Mouse (Mus musculus) spleen, adult 2 months (tissue): ENCODE data around the gene Lrrc29. TPM values are rescaled to one million over a fixed set of nuclear protein-coding genes. Genes with fewer than 3 reads are reported as not detected.
A peak's percentile ranks its signal among the peaks of the same experiment; 100 is the strongest.
"Not testable (repeated sequence)": the region's sequence is repeated elsewhere in the genome, so short reads cannot be mapped to it uniquely, and the experiment has no call there.

Experiments used
- DNase-seq, 2 experiments: peaks; one replicate each; pipeline versions ENCODE4 v3.0.0 to v3.0.0-alpha.2; 2012 to 2021; ENCODE audit warnings: low spot score in 2 of 2, low read depth in 1 of 2
- H3K27ac ChIP-seq: fragments of 200-500 bp; 2 replicates; pipeline ENCODE4 v1.5.1; 2012; ENCODE audit warnings: low read length, inconsistent platforms; ENCODE audit not compliant: insufficient read depth
- H3K27me3 ChIP-seq: fragments of 200-500 bp; 2 replicates; pipeline ENCODE4 v1.6.1; 2012; ENCODE audit warnings: mild to moderate bottlenecking, moderate library complexity, low read length, inconsistent platforms; ENCODE audit not compliant: control insufficient read depth, insufficient read depth
- H3K36me3 ChIP-seq: fragments of 200-500 bp; 2 replicates; pipeline ENCODE4 v1.6.1; 2012; ENCODE audit warnings: mild to moderate bottlenecking, low read length, inconsistent platforms; ENCODE audit not compliant: control insufficient read depth, insufficient read depth
- H3K4me1 ChIP-seq: fragments of 200-500 bp; 2 replicates; pipeline ENCODE4 v1.6.1; 2011; ENCODE audit warnings: inconsistent platforms; ENCODE audit not compliant: control insufficient read depth, insufficient read depth, insufficient read length
- H3K4me3 ChIP-seq: fragments of 200-500 bp; 2 replicates; pipeline ENCODE4 v1.5.1; 2011; ENCODE audit warnings: mild to moderate bottlenecking, inconsistent platforms; ENCODE audit not compliant: insufficient read depth, insufficient read length; ENCODE audit errors: extremely low read depth
- CTCF ChIP-seq: fragments of 200-500 bp; IDR thresholded peaks from 2 replicates; pipeline ENCODE4 v1.5.1; 2011; ENCODE audit warnings: mild to moderate bottlenecking, inconsistent platforms; ENCODE audit not compliant: insufficient read depth, insufficient read length, insufficient replicate concordance; ENCODE audit errors: extremely low read depth
- POLR2A ChIP-seq: fragments of 200-500 bp; IDR thresholded peaks from 2 replicates; pipeline ENCODE4 v1.6.1; 2011; ENCODE audit warnings: low read depth, low read length, inconsistent platforms
- WGBS: fragments of 180-500 bp; shearing (Covaris S2); methylation state at CpG from one replicate; pipeline ENCODE4 v1.1.7; 2018; 5-methylcytosine and 5-hydroxymethylcytosine counted together
- polyA plus RNA-seq: library from polyadenylated mRNA; depleted of rRNA; stranded (reverse); fragments of >200 nt; gene quantifications from 2 replicates; pipeline ENCODE4 v1.2.3, GENCODE M21; 2012

Lrrc29 gene
- polyA plus RNA-seq, 1 experiment = 9.2 TPM

- Histone ChIP-seq H3K27ac (no peak overlapping the region), H3K36me3 (no peaks in the 10 kb centered on the region), H3K4me1 (peaks cover 11% of the 10 kb centered on the region), H3K4me3 (no peak overlapping the region), H3K27me3 (no peaks in the 10 kb centered on the region)
- no peak for DNase-seq
- no peak for TF ChIP-seq CTCF
- no peak for TF ChIP-seq POLR2A
- WGBS = 94% methylated on average over 7 of the region's 7 CpGs
Observed at GRCm38 (mm10) chr8:105292471-105292870, 33.6 kb downstream of the Lrrc29 start.

GRCm38 (mm10) chr8:105291802-105292201, 34.3 kb downstream of the Lrrc29 start:
- H3K4me3 ChIP-seq, H3K36me3 ChIP-seq, H3K27me3 ChIP-seq, DNase-seq, H3K27ac ChIP-seq: not testable (repeated sequence)
- 0 out of 2 replicates have a peak, but pooled peaks have one; percentile 4 for TF ChIP-seq CTCF
- WGBS = 68% methylated on average over 3 of the region's 3 CpGs
- peaks cover 11% of the 10 kb centered on the region for H3K4me1 ChIP-seq

DNA sequence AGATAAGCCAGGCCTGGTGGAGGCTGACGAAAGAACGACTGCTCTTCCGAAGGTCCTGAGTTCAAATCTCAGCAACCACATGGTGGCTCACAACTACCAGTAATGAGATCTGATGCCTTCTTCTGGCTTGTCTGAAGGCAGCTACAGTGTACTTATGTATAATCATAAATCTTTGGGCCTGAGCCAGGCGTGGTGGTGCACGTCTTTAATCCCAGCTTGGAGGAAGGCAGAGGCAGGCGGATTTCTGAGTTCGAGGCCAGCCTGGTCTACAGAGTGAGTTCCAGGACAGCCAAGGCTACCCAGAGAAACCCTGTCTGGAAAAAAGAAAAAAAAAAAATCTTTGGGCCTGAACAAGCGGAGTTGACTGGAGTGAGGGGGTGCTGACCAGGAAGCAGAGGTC, 34.7 kb downstream of the Lrrc29 start:
- H3K36me3 ChIP-seq, DNase-seq, H3K27me3 ChIP-seq, H3K27ac ChIP-seq, H3K4me3 ChIP-seq: not testable (repeated sequence)
- WGBS = 85% methylated on average over 8 of the region's 8 CpGs
- peaks cover 11% of the 10 kb centered on the region for H3K4me1 ChIP-seq

GRCm38 (mm10) chr8:105290554-105291314, 35.3 kb downstream of the Lrrc29 start:
- no peak overlapping the region for H3K4me3 ChIP-seq
- no peak for TF ChIP-seq POLR2A
- TF ChIP-seq CTCF = peak; percentile 93; the same call in 1 of the 2 replicates
- H3K27ac ChIP-seq = no peak overlapping the region
- DNase-seq = peak; percentile 72 to 88
- 27% methylated on average over 31 of the region's 31 CpGs for WGBS
- peaks cover 11% of the 10 kb centered on the region for H3K4me1 ChIP-seq
- H3K27me3 ChIP-seq = no peaks in the 10 kb centered on the region
- no peaks in the 10 kb centered on the region for H3K36me3 ChIP-seq

DNA sequence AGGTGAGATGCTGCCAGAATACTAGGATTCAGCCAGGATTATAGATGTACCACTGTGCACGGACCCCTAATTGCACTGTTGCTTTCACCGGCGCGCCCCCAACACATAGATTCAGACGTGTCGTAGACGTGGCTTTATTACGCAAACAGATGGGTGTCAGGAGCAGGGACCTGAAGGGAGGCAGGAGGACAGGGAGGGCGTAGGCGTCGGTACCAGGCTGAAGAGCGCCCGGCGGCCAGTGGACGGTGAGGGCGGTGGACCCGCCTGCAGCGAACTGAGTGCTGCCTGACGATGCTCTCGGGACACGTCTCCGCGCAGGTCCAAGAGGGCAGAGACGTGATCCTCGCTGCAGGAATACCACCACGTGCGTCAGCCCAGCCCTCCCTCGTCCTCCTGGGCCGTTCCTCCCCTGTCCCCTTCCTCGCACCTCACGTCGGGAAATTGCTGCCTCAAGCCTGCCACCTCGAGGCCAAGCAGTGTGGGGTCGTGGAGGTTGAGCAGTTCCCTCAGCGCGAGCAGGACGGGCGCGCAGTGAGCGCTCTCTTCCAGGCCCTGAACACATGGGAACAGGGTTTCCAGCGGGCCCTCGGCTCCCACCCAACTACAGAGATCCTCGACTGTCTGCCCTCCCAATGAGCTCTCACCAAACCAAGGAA, 36.1 kb downstream of the Lrrc29 start, which contains the start of gene 4931428F04Rik:
Gene 4931428F04Rik (minus strand): TSS at position 60 of the 656 bp plus-strand sequence.
- Histone ChIP-seq H3K4me1 (peaks cover 11% of the 10 kb centered on the region), H3K27me3 (no peaks in the 10 kb centered on the region), H3K27ac (peak within 1 kb of the TSS; percentile 75), H3K4me3 (peak within 1 kb of the TSS; percentile 85), H3K36me3 (no peaks in the 10 kb centered on the region)
- peak; percentile 22; the same call in 1 of the 2 replicates for TF ChIP-seq CTCF
- TF ChIP-seq POLR2A = no peak
- WGBS = 8% methylated on average over 43 of the region's 43 CpGs
- DNase-seq = peak in 1 of 2 experiments; percentile 45

- Histone ChIP-seq H3K4me1 (peaks cover 11% of the 10 kb centered on the region), H3K27ac (peak overlapping the region; percentile 75), H3K27me3 (no peaks in the 10 kb centered on the region), H3K4me3 (peak overlapping the region; percentile 85), H3K36me3 (no peaks in the 10 kb centered on the region)
- DNase-seq = peak; percentile 92 to 95
- TF ChIP-seq POLR2A = peak; percentile 9
- TF ChIP-seq CTCF = no peak
- under 1% methylated on average over 53 of the region's 53 CpGs for WGBS
Observed at GRCm38 (mm10) chr8:105288958-105289732, 36.9 kb downstream of the Lrrc29 start.
